Mouse (Mus musculus) CD4-positive, CD25-positive, alpha-beta regulatory T cell (primary cell): ENCODE measurements around the gene Olfr1249. TPM values are rescaled to one million over a fixed set of nuclear protein-coding genes. Genes with fewer than 3 reads are reported as not detected.

Experiments used
- polyA plus RNA-seq: library from polyadenylated mRNA; unstranded; fragments of 100-300 nt; shearing (Covaris generic); gene quantifications from one replicate; pipeline ENCODE4 v1.2.1, GENCODE M21; 2017

Gene Olfr1249
- polyA plus RNA-seq: not detected

GRCm38 (mm10) chr2:89634883-89635282 is at the start of gene Olfr1249:
Olfr1249 (minus strand) TSS chr2:89634983.

GRCm38 (mm10) chr2:89671836-89672235 is 37.1 kb upstream of the Olfr1249 start, which contains the start of gene Olfr1251:
Olfr1251 (minus strand) TSS chr2:89671936.

DNA sequence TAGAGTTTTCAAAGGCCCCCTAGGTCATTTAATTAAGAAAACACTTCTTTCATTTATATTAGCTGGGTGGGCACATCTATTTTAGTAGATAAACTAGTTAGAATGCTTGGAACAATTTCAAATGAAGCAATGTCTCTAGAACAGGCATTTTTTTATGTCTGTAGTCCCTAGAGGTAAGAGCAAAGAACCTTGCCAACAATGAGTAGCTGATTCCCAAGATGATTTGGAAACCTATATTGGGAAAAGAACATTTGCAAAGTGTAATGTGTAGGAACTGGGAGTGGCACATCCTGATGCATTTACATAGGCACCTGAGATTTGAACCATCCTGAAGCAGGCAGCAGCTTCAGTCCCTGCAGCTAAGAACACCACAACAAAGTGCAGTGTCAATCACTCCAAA is 26.6 kb upstream of the Olfr1249 start, which contains the start of gene Olfr1250:
Olfr1250 (minus strand) TSS at position 101 of the 400 bp plus-strand sequence.

DNA sequence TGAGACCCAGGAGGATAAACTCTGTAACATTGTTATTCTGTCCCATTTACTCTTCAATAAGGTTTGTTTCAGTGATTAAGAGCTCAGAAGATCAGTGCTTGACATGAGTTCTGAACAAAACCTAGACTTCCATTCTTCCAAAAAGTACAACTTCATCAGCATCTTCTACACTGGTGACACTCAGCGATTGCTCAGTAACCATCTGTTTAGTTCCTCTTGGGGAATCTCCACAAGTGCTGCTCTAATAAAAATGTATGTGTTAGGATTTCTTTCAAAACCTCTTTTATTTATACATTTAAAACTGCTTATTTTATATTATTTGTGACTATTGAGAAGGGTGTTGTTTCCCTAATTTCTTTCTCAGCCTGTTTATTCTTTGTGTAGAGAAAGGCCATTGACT is 16.6 kb downstream of the Olfr1249 start, which contains the start of gene Olfr1248:
Olfr1248 (minus strand) TSS at position 101 of the 400 bp plus-strand sequence.

GRCm38 (mm10) chr2:89614030-89614429 is 20.8 kb downstream of the Olfr1249 start, which contains the start of gene Olfr1247:
Olfr1247 (minus strand) TSS chr2:89614130.

GRCm38 (mm10) chr2:89593057-89593456 is 41.7 kb downstream of the Olfr1249 start, which contains the start of gene Olfr1246:
Olfr1246 (minus strand) TSS chr2:89593157.

Other genes starting within 250 kb of the Olfr1249 start
- not detected for gene Olfr1238, start 225.3 kb downstream of the Olfr1249 start, polyA plus RNA-seq
- gene Olfr1239, start 214.6 kb downstream of the Olfr1249 start, polyA plus RNA-seq: not detected
- gene Olfr1240, start 192.0 kb downstream of the Olfr1249 start, polyA plus RNA-seq: not detected
- gene Olfr1241, start 147.9 kb downstream of the Olfr1249 start, polyA plus RNA-seq: not detected
- gene Olfr1242, start 136.6 kb downstream of the Olfr1249 start, polyA plus RNA-seq: not detected
- gene Olfr1243, start 103.5 kb downstream of the Olfr1249 start, polyA plus RNA-seq: not detected
- gene Olfr1245, start 56.5 kb downstream of the Olfr1249 start, polyA plus RNA-seq: not detected
- gene Olfr1246, start 41.8 kb downstream of the Olfr1249 start, polyA plus RNA-seq: not detected
- gene Olfr1247, start 20.9 kb downstream of the Olfr1249 start, polyA plus RNA-seq: 0.02 TPM
- gene Olfr1248, start 16.7 kb downstream of the Olfr1249 start, polyA plus RNA-seq: not detected
- gene Olfr1250, start 26.5 kb upstream of the Olfr1249 start, polyA plus RNA-seq: not detected
- gene Olfr1251, start 37.0 kb upstream of the Olfr1249 start, polyA plus RNA-seq: not detected
- gene Olfr1252, start 90.0 kb upstream of the Olfr1249 start, polyA plus RNA-seq: not detected
- gene Olfr1253, start 122.1 kb upstream of the Olfr1249 start, polyA plus RNA-seq: not detected
- not detected for gene Olfr1254, start 158.6 kb upstream of the Olfr1249 start, polyA plus RNA-seq
- gene Olfr1255, start 177.1 kb upstream of the Olfr1249 start, polyA plus RNA-seq: not detected
- gene Olfr1256, start 206.6 kb upstream of the Olfr1249 start, polyA plus RNA-seq: not detected
- not detected for gene Olfr48, start 213.2 kb upstream of the Olfr1249 start, polyA plus RNA-seq
- not detected for gene Olfr1257, start 243.5 kb upstream of the Olfr1249 start, polyA plus RNA-seq